Mouse (Mus musculus): ENCODE results near the gene Mrps7.
"Not testable (repeated sequence)": the region's sequence is repeated elsewhere in the genome, so short reads cannot be mapped to it uniquely, and the experiment has no call there.

Gene Mrps7

DNA sequence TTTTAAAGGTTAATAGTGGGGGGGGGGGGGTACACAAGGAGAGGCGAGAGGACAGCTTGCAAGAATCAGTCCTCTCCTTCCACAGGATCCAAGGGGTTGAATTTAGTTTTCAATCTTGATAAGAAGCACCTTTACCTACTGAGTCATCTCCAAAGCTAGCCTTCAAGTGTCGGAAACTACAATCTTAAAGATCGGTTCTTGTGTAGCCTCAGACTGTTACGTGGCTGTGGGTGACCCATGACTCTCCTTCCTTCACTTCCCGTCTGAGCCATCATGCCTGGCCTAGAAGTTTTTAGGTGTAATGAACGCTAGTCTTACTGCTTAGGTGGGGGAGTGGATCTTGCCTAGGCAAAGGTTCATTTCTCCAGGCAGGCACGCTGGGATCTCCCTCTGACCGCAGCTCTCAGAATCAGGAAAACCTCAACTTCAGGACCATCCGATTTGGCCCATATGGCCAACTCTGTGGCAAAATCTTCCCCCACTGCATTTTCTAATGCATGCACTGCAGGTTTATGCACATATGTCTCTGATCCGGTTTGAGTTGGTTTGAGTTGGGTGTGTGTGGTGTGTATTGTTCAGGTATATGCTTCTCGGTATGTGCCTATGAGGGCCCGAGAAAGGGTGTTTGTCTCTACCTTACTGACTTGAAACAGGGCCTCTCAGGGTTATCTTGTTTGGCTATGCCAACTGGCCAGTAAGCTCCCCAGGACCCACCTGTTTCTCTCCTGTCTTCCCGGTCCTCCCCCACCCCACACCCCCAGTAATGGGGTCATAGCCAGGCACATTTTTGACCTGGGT lies 26.2 kb downstream of the Mrps7 start:
- no peak for DNase-seq

DNA sequence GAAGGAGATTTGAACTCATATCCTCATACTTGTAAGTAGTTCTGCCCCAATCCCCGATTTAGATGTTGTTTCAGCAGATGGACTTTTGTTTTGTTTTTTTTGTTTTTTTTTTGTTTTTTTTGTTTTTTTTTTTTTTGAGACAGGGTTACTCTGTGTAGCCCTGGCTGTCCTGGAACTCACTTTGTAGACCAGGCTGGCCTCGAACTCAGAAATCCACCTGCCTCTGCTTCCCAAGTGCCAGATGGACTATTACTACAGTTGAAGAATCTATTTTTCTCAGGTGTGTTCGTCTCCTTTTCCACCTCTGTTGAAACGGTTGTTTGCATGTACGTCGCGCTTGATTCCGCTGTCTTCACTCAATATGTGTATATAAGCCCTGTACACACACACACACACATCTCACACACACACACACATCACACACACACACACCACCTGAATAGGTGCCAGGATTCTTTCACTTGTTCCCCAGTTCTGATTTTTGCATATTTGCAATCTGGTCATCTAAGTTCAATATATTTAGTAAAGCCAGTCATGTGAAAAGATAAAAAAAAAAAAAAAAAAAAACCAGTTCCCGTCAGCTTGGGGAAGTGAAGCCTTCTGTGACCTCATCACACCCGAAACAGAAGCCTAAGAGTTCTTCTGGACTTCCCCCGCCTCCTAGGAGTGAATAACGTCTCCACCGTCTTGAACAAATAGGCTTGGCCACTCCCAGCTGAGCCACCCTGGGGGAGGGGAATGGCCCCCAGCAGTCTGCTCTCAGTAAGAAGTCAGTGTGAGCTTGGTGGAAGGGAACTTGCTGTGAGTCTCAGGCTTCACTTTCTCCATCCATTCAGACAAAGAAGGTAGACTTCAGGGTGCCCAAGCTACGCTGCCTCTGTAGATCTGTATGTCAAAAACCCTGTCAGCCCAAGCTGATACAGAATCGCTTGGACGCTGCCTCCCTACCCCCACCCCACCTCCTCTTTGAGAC lies 27.1 kb downstream of the Mrps7 start:
- no peak for DNase-seq

- no peak for DNase-seq
Observed at GRCm38 (mm10) chr11:115631505-115631890, 27.8 kb downstream of the Mrps7 start.

DNA sequence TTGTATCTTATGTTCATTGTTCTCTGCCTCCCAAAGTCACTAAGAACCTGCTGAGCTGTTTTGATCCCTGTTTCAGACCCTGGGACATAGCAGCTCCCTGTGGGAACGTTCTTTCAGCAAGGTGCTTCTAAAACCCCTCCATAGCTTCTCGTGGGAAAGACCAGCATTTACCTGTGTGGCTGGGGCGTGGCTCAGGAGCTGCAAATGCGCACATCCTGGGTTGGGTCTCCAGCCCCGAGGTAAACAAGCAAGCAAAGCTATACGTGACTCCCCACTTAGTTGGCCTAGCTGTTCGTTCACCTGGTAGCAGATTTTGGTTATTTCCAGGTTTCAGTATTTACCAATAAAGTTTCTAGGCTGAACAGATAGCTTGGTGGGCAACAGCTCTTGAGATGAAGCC lies 28.5 kb downstream of the Mrps7 start:
- DNase-seq, result no peak

DNA sequence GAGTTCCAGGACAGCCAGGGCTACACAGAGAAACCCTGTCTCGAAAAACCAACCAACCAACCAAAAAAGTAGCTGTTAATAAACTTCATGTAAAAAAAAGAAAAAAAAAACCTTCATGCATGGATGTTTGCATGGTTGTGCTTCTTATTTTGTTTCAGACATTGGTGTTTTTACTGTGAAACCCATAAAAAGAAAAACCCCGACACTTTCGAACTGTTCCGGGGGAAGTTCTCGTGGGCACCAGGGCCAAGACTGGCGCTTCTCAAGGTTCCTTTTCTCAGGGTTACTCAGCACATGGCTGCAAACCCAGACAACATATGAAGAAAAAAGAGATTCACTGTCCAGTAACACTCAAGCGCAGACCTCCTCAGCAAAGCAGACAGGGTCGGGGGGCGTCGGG lies 29.1 kb downstream of the Mrps7 start:
- DNase-seq, result no peak

DNA sequence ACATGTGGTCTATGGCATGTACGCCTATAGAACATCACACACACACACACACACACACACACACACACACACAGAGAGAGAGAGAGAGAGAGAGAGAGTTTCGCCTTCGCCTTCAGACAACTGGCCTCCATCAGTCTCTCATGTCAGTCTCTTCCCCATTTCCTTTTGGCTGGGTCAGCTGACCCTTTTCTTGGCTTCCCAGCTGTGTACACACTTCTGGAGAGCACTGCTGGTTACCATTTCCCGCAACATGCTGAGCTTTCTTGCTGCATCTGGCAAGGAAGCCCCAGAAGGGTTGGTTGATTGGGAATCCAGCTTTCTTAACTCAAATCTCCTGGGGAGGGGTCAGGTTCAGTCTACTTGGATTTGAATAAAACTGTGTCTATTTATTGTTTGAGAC lies 30.4 kb downstream of the Mrps7 start:
- no peak for DNase-seq

GRCm38 (mm10) chr11:115635041-115635440 lies 31.3 kb downstream of the Mrps7 start:
- no peak for DNase-seq

- DNase-seq, result no peak
Observed at GRCm38 (mm10) chr11:115635484-115635883, 31.8 kb downstream of the Mrps7 start.

DNA sequence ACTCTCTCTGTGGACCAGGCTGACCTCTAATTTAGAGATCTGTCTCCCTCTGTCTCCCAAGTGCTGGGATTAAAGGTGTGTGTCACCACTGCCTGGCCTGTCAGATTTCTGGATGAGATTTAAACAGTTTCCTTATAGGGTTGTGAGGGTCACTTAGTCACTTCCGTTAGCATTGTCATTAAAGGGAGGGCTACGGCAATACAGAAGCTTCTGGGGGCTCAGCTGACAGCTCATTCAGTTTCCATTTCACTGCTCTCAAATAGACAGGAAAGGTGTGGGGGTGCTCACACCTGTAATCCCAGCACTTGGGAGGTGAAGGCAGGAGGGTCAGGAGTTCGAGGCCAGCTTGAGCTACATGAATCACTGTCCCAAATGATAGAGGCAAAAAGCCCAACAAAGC lies 33.2 kb downstream of the Mrps7 start:
- DNase-seq, result no peak

DNA sequence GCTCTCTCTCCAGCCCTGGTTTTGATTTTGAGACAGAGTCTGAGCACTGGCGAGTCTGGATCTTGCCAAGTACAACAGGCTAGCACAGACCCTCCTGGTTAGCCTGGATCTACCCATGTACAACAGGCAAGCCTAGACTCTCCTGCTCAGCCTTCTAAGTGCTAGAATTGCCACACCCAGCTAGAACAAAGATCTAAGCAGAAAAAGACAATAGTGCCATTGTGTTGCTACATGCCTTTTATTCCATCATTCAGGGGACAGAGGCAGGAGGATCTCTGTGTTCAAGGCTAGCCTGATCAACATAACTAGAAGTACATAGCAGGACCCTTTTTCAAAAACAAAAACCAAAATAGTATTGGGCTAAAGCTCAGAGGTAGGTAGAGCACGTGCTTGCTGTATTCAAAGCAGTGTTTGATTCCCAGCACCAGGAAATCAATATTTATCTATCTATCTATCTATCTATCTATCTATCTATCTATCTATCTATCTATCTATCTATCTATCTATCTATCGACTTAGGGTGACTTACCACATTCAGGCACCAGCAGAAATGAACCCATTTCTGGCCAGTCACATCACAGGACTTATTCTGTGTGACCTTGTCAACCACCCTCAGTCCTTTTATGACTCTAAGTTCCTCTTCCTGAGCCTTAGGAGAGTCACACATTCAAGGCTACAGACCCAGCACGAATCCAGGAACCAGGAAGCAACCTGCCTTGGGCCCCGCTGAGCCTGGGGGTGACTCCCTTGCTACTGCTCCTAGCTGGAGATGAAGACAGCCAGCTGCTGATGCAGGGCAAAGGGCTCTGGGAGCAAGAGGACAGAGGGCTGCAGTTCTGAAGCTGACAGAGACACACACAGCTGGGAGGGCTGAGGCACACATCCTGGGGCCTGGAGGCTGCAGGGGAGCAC lies 35.0 kb downstream of the Mrps7 start:
- no peak for DNase-seq

GRCm38 (mm10) chr11:115639540-115639939 lies 35.8 kb downstream of the Mrps7 start:
- DNase-seq, result no peak

- no peak for DNase-seq
Observed at GRCm38 (mm10) chr11:115640311-115640828, 36.6 kb downstream of the Mrps7 start.

DNA sequence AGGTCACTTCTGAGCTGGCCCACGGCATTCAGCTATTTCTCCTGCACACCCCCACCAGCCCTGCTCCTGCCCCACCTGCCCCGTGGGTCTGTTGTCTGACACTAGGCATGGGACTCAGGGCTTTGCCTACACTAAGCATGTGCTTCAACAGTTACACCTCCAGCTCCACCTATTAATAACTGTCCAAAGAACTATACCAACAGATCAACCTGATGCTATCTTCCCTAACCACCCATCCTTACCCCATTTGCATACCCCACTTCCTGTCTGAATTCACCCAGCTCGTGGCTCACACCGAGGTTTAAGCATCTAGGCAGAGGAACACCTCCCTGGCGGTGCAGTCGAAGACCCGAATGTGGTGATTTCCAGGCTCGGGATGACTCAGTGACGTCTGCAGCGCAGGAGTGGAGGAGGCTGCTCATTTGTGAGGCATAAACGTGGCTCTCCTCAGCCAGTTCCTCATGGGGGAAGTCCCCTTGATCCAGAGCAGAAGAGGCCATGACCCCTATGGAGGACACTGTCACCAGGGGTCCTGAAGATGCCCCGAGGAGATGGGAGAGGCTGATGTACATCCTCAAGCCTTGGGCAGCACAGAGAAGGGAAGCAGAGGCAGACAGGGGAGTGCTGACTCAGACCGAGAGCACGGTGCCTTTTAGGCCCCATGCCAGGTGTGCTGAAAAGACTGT lies 37.4 kb downstream of the Mrps7 start:
- no peak for DNase-seq

DNA sequence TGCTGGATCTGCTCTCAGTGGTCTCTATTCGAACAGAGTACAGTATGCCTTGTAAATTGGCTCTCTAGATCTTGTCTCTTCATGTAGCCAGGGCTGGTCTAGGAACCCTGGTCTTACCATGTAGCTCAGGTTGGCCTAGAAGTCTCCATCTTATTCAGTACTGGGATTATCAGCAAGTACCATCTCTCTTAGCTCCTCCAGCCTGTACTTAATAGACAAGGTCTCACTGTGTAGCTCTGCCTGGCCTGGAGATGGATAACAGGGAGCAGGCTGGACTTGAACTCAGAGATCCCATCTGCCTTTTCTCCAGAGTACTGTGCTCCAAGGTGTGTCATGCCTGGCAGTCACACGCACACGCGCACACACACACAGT lies 37.9 kb downstream of the Mrps7 start:
- DNase-seq, result no peak

DNA sequence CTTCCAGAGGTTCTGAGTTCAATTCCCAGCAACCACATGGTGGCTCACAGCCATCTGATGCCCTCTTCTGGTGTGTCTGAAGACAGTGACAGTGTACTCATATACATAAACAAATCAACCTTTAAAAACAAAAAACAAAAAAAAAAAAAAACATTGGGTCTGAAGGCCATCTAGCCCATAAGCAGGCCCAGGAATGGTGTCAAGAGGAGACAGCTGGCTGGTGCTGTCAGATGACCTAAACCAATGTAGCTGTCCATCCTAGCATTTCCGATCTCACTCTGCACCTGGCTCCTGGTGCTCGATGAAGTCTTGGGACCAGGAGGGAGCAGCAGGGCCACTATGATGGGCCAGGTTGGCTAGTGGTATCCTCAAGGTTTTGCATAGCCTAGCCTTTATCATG lies 39.0 kb downstream of the Mrps7 start:
- DNase-seq, result no peak

DNA sequence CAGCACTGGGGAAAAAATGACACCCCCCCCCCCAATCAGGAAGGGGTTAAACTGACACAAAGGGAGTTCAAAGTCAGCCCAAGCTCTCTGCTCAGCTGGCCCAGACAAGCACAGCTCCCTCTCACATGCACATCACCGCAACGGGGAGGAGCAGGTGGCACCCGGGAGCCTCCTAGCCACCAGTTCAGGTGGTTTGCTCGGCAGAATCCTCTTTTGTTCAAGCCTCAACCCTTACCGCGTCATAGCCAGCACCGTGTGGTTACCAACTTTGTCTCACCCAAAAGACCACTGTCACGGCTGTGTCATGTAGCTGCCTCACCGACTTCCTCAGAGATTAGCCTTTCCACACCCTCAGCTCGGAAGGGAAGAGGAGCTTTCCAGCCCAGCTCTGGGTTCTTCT lies 39.5 kb downstream of the Mrps7 start:
- DNase-seq, result no peak

- DNase-seq, result no peak
Observed at GRCm38 (mm10) chr11:115644308-115644707, 40.6 kb downstream of the Mrps7 start.

- not testable (repeated sequence) for DNase-seq
Observed at GRCm38 (mm10) chr11:115645498-115645897, 41.8 kb downstream of the Mrps7 start.

GRCm38 (mm10) chr11:115646439-115646838 lies 42.7 kb downstream of the Mrps7 start:
- no peak for DNase-seq

DNA sequence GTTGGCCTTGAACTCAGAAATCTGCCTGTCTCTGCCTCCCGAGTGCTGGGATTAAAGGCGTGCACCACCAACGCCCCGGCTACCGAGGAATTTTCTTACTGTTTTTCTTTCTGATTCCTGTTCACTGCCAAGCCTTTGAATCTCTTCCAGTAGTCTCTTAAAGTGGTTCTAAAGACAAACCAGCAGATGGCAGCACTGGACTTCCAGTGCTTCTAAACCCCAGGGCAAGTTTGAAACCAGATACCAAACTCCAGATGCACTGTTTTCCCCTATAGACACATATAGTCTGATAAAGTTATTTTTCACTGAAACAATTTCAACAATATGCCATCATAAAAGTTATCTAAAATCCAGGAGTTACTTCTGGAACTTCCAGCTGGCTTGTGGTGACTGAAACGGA lies 43.7 kb downstream of the Mrps7 start:
- peak; percentile 54 for DNase-seq

DNA sequence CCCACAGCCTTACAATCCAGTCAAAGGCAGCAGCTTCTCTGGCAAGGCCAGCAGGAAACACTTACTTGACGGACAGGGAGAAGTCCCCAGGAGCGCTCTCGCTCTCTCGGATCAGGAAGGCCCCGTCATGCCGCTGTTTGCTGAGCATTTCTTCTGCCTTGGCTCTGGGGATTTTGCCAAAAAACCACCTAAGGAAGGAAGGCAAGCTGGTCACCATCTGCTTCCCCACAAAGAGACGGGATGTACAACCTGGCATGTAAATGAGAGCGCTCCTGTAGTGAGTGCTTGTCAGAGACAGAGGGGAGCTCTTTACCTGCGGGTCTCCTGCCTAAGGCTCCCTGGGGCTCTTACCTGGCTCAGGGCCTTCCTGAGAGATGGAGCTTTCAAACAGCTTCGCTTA lies 46.0 kb downstream of the Mrps7 start:
- DNase-seq, result peak; percentile 88

GRCm38 (mm10) chr11:115651680-115652079 lies 48.0 kb downstream of the Mrps7 start:
- no peak for DNase-seq

Measured in cerebellum, adult 11 months (tissue).